Mouse (Mus musculus) lung, postnatal 4 days (tissue): ENCODE measurements around the gene Pold1.

Experiments used
- DNase-seq, 2 experiments: peaks; one replicate each; pipeline ENCODE4 v3.0.0; 2021

The Pold1 gene

GRCm38 (mm10) chr7:44542555-44542954, 6.1 kb downstream of the Pold1 start:
- peak in 1 of 2 experiments; percentile 17 for DNase-seq

GRCm38 (mm10) chr7:44538756-44539624, 9.7 kb downstream of the Pold1 start:
- DNase-seq, result peak in 1 of 2 experiments; percentile 20

GRCm38 (mm10) chr7:44537496-44537895, 11.2 kb downstream of the Pold1 start:
- no peak for DNase-seq

GRCm38 (mm10) chr7:44537009-44537408, 11.6 kb downstream of the Pold1 start:
- DNase-seq, result no peak

- peak; percentile 69 to 84 for DNase-seq
These were observed 12.1 kb downstream of the Pold1 start for GRCm38 (mm10) chr7:44536590-44536968.

GRCm38 (mm10) chr7:44535657-44536589, 12.7 kb downstream of the Pold1 start:
- DNase-seq, result no peak

- no peak for DNase-seq
These were observed 13.8 kb downstream of the Pold1 start for GRCm38 (mm10) chr7:44534656-44535441.

GRCm38 (mm10) chr7:44534242-44534641, 14.4 kb downstream of the Pold1 start:
- peak in 1 of 2 experiments; percentile 63 for DNase-seq

- DNase-seq, result no peak
These were observed 15.0 kb downstream of the Pold1 start for GRCm38 (mm10) chr7:44533746-44534045.

- DNase-seq, result no peak
These were observed 15.5 kb downstream of the Pold1 start for GRCm38 (mm10) chr7:44532918-44533745.

GRCm38 (mm10) chr7:44531946-44532732, 16.5 kb downstream of the Pold1 start, which contains the start of gene Spib:
Spib (minus strand) TSS chr7:44532071.
- DNase-seq, result no peak

GRCm38 (mm10) chr7:44531207-44531606, 17.4 kb downstream of the Pold1 start:
- no peak for DNase-seq

- DNase-seq, result no peak
These were observed 18.1 kb downstream of the Pold1 start for GRCm38 (mm10) chr7:44530507-44530906.

- no peak for DNase-seq
These were observed 19.1 kb downstream of the Pold1 start for GRCm38 (mm10) chr7:44529518-44529917.

- DNase-seq, result peak; percentile 82 to 88
These were observed 20.9 kb downstream of the Pold1 start for GRCm38 (mm10) chr7:44527483-44528398.

GRCm38 (mm10) chr7:44526414-44527154, 22.1 kb downstream of the Pold1 start:
- DNase-seq, result no peak

- peak; percentile 86 to 92 for DNase-seq
These were observed 23.4 kb downstream of the Pold1 start for GRCm38 (mm10) chr7:44525126-44525832.

GRCm38 (mm10) chr7:44524502-44524901, 24.1 kb downstream of the Pold1 start, which contains the start of gene Mybpc2:
Mybpc2 (minus strand) TSS chr7:44524656.
- peak; percentile 48 to 59 for DNase-seq
